12 mouse cellular contexts compared by ENCODE assay signal in genomic region chr14:48589702-48590325, GRCm38 (mm10).
DNase-seq lines count a peak whose midpoint lies in the region; ATAC-seq and TF ChIP-seq lines count a peak whose summit lies in the region.
"Had no signal": no experiment of that assay in that cellular context is flagged by ENCODE, and none has a peak within 500 bp of the region (broad histone marks: within the 10 kb centered on the region; RNA-seq: fewer than 3 reads in every experiment).

No protein-coding gene starts in this region.

- H3K27me3 ChIP-seq in CH12.LX (replicated peaks): no peaks in the 10 kb centered on the region
- 0 out of 2 replicates have a peak, but pooled peaks cover 3% of the 10 kb centered on the region for H3K27me3 ChIP-seq in embryonic facial prominence, embryonic 12.5 days
- no peaks in the 10 kb centered on the region for H3K27me3 ChIP-seq in midbrain, embryonic 16.5 days (ENCODE audit: control insufficient read depth, insufficient read depth, low read depth, low read length)
- H3K27me3 ChIP-seq: megakaryocyte, embryonic 14.5 days; neural tube, embryonic 15.5 days had no signal

- in situ Hi-C loops in CH12.LX (cut with MboI; ENCODE audit: low pct_ligation_motif_present, low pct_unique_long_range_greater_than_20kb, low sequenced_read_pairs): no loop called here

- H3K4me3 ChIP-seq in CH12.LX (replicated peaks in 1 of 3; ENCODE audit: low read depth in 2 of 3, low read length in 2 of 3, poor library complexity in 1 of 3): no peak overlapping the region
- no peak overlapping the region for H3K4me3 ChIP-seq in embryonic facial prominence, embryonic 12.5 days
- H3K4me3 ChIP-seq in midbrain, embryonic 16.5 days (ENCODE audit: low read depth, low read length): no peak overlapping the region
- H3K4me3 ChIP-seq: megakaryocyte, embryonic 14.5 days; neural tube, embryonic 15.5 days had no signal

- H3K36me3 ChIP-seq in CH12.LX (replicated peaks in 1 of 2; ENCODE audit: control insufficient read depth in 1 of 2, insufficient read depth in 1 of 2, low read length in 1 of 2): no peaks in the 10 kb centered on the region
- H3K36me3 ChIP-seq in embryonic facial prominence, embryonic 12.5 days: no peaks in the 10 kb centered on the region
- H3K36me3 ChIP-seq in midbrain, embryonic 16.5 days (ENCODE audit: control insufficient read depth, insufficient read depth, low read length): no peaks in the 10 kb centered on the region
- H3K36me3 ChIP-seq: neural tube, embryonic 15.5 days had no signal

- H3K9me3 ChIP-seq in CH12.LX (replicated peaks; ENCODE audit: low read length): no peaks in the 10 kb centered on the region
- H3K9me3 ChIP-seq in embryonic facial prominence, embryonic 12.5 days: no peaks in the 10 kb centered on the region
- H3K9me3 ChIP-seq in midbrain, embryonic 16.5 days (replicated peaks; ENCODE audit: control insufficient read depth, low read length, poor library complexity, severe bottlenecking): no peaks in the 10 kb centered on the region
- H3K9me3 ChIP-seq: neural tube, embryonic 15.5 days had no signal

- intact Hi-C loops in heart, postnatal 25 days (cut with DNase I): no loop called here

- H3K79me2 ChIP-seq in CH12.LX (replicated peaks; ENCODE audit: control insufficient read depth, extremely low read depth, insufficient read depth, poor library complexity, severe bottlenecking): no peaks in the 10 kb centered on the region

- H3K9ac ChIP-seq in CH12.LX (ENCODE audit: insufficient read depth, low read depth): no peak overlapping the region
- no peak overlapping the region for H3K9ac ChIP-seq in embryonic facial prominence, embryonic 12.5 days
- H3K9ac ChIP-seq in midbrain, embryonic 16.5 days (ENCODE audit: low read depth, low read length): no peak overlapping the region
- H3K9ac ChIP-seq: neural tube, embryonic 15.5 days had no signal

- H3K27ac ChIP-seq in CH12.LX (ENCODE audit: insufficient read depth, low read depth): peak overlapping the region; percentile 48; the same call in 1 of the 2 replicates
- no peak overlapping the region for H3K27ac ChIP-seq in embryonic facial prominence, embryonic 12.5 days
- H3K27ac ChIP-seq in midbrain, embryonic 16.5 days (ENCODE audit: low read length): no peak overlapping the region
- H3K27ac ChIP-seq: neural tube, embryonic 15.5 days had no signal

- no peak for TF ChIP-seq CTCF in CH12.LX (conservative IDR thresholded peaks at IDR 0.05 in 1 of 2, IDR thresholded peaks at IDR 0.05 in 1 of 2; ENCODE audit: low read depth in 2 of 2, low read length in 2 of 2)

- peak; percentile 23 to 39 for DNase-seq in heart, adult 18-20 months
- DNase-seq in heart, postnatal 25 days (ENCODE audit: low spot score): no peak
- DNase-seq in CH12.LX (ENCODE audit: extremely low read depth): no peak
- peak; percentile 8 to 10 for DNase-seq in kidney, postnatal 36 days
- no peak for DNase-seq in right cerebral cortex, postnatal 14 days
- no peak for DNase-seq in left cerebral cortex, adult 18-20 months (ENCODE audit: low spot score in 2 of 2)

- 37% methylated on average over 15 of the region's 15 CpGs for WGBS in embryonic facial prominence, embryonic 12.5 days
- WGBS in midbrain, embryonic 16.5 days: 70% methylated on average over 15 of the region's 15 CpGs

- no peak for TF ChIP-seq POLR2A in CH12.LX (IDR thresholded peaks at IDR 0.05; ENCODE audit: low read depth, low read length)

- TF ChIP-seq EP300 in CH12.LX (IDR thresholded peaks at IDR 0.05; ENCODE audit: low read length): no peak

- dilution Hi-C loops in CH12.LX (cut with MboI; ENCODE audit: extremely low pct_ligation_motif_present, extremely low pct_unique_long_range_greater_than_20kb, low sequenced_read_pairs): no loop called here

- peaks cover 0 to 9% of the 10 kb centered on the region in 2 experiments; a peak in 2 of 4 replicates for H3K4me1 ChIP-seq in CH12.LX (ENCODE audit: control insufficient read depth in 1 of 2, insufficient read depth in 2 of 2)
- 0 out of 2 replicates have a peak, but pooled peaks cover 3% of the 10 kb centered on the region for H3K4me1 ChIP-seq in embryonic facial prominence, embryonic 12.5 days
- H3K4me1 ChIP-seq in midbrain, embryonic 16.5 days (ENCODE audit: control insufficient read depth, insufficient read depth, low read length): peaks cover 6% of the 10 kb centered on the region; the same call in 1 of the 2 replicates
- H3K4me1 ChIP-seq: megakaryocyte, embryonic 14.5 days had no signal

- ATAC-seq in embryonic facial prominence, embryonic 12.5 days (ENCODE audit: insufficient number of reproducible peaks, insufficient read depth, low FRiP score, low TSS enrichment): no peak
- no peak for ATAC-seq in midbrain, embryonic 16.5 days
- ATAC-seq: CD4-positive, CD25-positive, alpha-beta regulatory T cell, adult 4 months; intestine, postnatal 0 days had no signal

- peak overlapping the region; percentile 55 for H3K4me2 ChIP-seq in CH12.LX (ENCODE audit: insufficient read depth, low read depth, poor library complexity, severe bottlenecking)
- peak overlapping the region; percentile 35 for H3K4me2 ChIP-seq in embryonic facial prominence, embryonic 12.5 days (replicated peaks)
- no peak overlapping the region for H3K4me2 ChIP-seq in midbrain, embryonic 16.5 days (ENCODE audit: low read length)
- H3K4me2 ChIP-seq: neural tube, embryonic 15.5 days had no signal

- no peak for TF ChIP-seq RAD21 in CH12.LX (IDR thresholded peaks at IDR 0.05; ENCODE audit: low read depth, low read length)

TF ChIP-seq in CH12.LX, 34 proteins besides CTCF, POLR2A, EP300 and RAD21:
- TF ChIP-seq ELF1 (IDR thresholded peaks at IDR 0.05; ENCODE audit: low read depth, low read length): 0 out of 2 replicates have a peak, but pooled peaks have one; percentile 18
- no peak for TF ChIP-seq MAX (IDR thresholded peaks at IDR 0.05; ENCODE audit: low read length)
TF ChIP-seq in CH12.LX: peak in this region for 1.

Comparison
In these comparisons a context has a peak if more than half of its experiments do, and no peak if none do; other contexts are left out.
1. DNase-seq: peak in heart, adult 18-20 months (2 of 2) and kidney, postnatal 36 days (2 of 2); none in heart, postnatal 25 days (single experiment), CH12.LX (single experiment), right cerebral cortex, postnatal 14 days (single experiment) and left cerebral cortex, adult 18-20 months (0 of 2).